Mouse (Mus musculus) T-helper 2 cell (primary cell): ENCODE results near the gene Adam12.

Experiments used
- in situ Hi-C: fragments of 300-600 bp; cut with MboI, MseI; formaldehyde crosslinking; loops from one replicate; pipeline ENCODE4 v1.15.1; 2025; ENCODE audit warnings: high pct_unique_total_duplicates

Gene Adam12

GRCm38 (mm10) chr7:134231378-134232346 lies at the start of gene Adam12:
Gene Adam12 (minus strand): TSS chr7:134232146.
- in situ Hi-C loops: no loop called here

- in situ Hi-C loops: no loop called here
These were observed 41.0 kb upstream of the Adam12 start for GRCm38 (mm10) chr7:134272956-134273355.

- in situ Hi-C loops: no loop called here
These were observed 40.5 kb upstream of the Adam12 start for GRCm38 (mm10) chr7:134272421-134272820.

DNA sequence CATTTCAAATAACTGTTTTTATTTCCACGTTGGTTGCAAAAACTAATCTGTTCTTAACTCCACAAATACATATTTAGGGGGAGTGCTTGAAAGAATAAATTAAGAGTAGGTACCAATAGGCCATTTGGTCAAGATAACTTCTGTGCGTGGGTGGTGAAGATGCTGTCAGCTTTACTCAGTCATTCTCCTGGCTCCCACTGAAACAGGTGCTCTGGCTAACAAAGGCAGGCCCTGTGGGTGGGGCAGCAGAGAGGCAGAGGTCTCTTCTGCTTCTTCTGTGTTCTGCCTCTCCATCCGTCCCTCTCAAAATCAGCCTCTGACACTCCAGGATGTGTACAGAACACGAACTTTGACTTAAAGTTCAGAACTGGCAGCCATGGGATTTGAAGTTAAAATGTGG lies 33.8 kb upstream of the Adam12 start:
- in situ Hi-C loops: no loop called here

DNA sequence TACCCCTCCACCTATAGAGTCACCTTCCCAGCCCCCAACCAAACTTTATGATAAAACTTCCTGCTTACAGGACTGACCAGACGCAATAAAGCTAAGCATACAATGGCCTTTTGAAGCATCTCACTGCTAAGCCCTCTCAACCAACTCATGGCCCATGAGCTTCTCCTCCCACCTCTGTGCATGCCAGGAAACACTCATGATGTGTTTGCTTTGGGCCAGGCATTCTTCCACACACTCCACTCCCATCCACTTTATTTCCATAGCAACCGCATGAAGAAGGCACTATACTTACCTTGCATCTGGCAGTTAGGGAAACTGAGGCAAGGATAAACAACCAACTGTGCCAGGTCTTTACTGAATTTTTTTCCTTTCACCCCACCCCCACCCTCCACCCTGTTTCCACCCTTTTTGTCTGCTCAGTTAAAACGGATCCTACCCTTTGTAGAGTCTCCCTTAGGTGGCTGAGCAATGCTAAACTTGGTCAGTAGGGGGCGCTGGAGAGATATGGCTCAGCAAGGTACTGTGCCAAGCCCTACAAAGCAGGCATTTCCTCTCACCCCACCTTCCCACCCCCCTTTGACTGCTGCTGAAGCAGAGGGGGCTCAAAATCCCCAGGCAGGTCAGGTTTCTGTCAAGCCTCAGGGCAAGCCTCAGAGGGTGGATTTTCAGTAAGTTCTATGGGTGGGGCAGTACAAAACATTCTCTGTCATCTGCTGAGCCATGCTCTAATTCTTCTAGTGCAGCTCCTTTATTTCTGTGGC lies 31.4 kb upstream of the Adam12 start:
- in situ Hi-C loops: no loop called here

DNA sequence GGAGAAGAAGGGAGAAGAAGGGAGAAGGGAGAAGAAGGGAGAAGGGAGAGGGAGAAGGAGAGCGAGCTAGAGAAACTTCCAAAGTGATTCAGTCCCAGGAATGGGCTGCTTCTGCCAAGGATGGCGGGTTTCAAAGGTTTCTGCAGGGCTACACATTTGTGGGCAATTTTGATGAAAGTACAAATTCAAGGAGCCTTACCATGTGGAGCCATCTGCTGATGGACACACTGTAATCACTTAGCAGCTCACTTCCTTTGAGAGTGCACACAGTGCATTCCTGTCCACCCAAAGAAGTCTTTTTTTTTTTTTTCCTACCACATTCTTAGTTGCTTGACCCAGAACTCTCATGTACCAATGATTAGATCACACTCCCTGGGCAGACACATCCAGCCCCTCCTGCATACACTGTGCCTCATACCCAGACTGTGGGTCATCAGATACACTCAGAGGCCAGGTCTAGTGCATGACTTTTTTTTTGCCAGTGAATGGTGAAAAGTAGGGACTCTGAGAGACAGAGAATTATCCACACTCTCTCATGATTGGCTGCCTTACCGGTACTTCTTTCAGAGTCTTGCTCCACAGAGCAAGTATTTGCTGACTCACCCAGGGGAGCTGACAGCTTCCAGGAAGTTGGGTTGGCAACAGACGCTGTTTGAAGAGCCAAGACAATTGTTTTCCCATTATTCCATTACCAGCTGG lies 29.2 kb upstream of the Adam12 start:
- in situ Hi-C loops: no loop called here

GRCm38 (mm10) chr7:134250273-134250870 lies 18.4 kb upstream of the Adam12 start:
- in situ Hi-C loops: no loop called here

GRCm38 (mm10) chr7:134248041-134248440 lies 16.1 kb upstream of the Adam12 start:
- in situ Hi-C loops: no loop called here

DNA sequence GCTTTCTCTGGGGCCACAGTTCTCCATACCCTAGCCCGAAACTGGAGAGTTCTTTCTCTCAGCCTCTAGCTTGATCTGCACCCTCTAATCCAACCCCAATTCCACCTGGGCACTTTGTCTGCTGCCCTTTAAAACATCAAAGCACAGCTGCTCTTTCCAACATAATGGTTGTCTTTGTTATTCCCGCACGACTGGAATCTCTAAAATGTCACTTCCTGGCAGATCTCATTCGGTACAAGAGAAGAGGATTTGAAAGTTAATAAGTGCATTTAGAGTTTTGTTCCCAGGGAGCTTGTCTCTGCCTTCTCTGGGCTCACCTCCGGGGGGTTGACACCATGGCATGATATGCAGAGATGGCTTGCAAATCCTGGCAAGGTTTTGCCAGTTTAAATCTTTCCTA lies 14.7 kb upstream of the Adam12 start:
- in situ Hi-C loops: no loop called here

- in situ Hi-C loops: no loop called here
These were observed 10.8 kb upstream of the Adam12 start for GRCm38 (mm10) chr7:134242773-134243172.

DNA sequence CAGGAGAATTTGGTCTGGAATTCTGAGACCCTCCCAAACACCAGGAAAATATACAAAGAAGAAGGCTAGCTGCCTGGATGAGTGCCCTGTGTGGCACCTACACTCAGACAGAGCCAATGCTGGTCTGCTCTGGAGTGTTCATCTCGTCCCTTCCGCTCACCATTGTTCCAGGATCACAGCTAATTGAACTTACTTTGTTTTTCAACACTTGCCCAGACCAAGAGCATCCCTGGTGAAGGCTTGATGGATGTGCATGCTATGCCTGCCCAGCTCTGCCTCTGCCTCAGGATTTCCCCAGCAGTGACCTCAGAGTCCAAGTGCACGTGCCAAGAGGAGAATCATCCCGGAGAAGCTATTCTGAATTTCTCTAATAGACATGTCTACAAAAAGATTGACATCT lies 9.3 kb upstream of the Adam12 start:
- in situ Hi-C loops: no loop called here

GRCm38 (mm10) chr7:134240579-134240978 lies 8.6 kb upstream of the Adam12 start:
- in situ Hi-C loops: no loop called here

- in situ Hi-C loops: no loop called here
These were observed 6.9 kb upstream of the Adam12 start for GRCm38 (mm10) chr7:134238863-134239262.

DNA sequence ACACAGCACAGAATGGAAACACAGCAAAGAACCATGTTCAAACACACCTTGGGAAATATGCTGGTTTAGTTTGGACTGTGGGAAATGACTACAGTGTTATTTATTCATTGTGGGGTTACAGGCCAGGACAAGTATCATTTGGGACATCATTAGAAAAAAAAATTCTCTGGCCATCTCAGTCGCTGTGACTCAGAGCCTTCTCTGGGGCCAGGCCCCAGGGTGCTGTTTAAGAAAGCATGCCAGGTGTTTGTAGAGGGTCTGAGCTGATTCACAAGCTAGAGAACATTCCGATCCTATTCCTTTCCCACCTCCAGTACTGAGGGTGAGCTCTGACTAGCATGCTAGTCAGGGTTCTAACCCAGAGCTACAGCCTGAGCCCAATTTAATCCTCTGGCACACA lies 5.4 kb upstream of the Adam12 start:
- in situ Hi-C loops: no loop called here

- in situ Hi-C loops: no loop called here
These were observed 4.8 kb upstream of the Adam12 start for GRCm38 (mm10) chr7:134236727-134237126.

DNA sequence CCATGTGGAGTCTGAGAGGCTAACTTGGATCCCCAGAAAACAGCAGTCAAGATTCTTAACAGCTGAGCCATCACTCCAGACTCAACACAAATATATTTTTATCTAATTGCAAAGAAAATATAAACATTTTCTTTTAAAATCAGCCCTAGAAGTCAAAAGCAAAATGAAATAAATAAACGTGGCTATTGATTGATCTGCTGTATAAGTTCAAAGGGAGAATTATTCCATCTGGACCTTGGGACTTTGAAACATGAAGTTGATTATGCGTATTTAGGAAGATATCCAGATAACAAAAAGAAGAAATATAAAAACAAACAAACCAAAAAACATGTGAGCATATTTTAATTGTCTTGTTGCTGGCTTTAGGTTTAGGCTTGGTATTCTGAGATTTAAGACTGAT lies 3.6 kb upstream of the Adam12 start:
- in situ Hi-C loops: no loop called here

DNA sequence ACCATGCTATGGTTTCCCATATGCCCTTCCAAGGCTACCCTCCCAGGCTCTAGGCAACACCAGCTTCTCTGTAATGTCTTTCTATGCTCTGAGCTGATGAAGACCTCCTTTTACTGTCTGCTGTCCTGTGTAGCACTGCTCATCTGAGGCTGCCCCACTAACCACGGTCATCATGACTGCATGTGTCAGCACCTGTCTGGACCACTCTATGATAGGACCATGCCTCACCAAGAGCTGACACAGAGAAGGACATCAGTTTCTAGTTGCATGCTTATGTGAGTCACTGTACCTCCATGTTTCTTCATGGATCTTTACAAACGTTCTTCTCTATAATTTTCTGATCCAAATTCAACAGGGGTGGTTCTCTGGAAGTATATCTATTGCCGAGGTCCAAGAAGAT lies 1.2 kb downstream of the Adam12 start:
- in situ Hi-C loops: no loop called here

DNA sequence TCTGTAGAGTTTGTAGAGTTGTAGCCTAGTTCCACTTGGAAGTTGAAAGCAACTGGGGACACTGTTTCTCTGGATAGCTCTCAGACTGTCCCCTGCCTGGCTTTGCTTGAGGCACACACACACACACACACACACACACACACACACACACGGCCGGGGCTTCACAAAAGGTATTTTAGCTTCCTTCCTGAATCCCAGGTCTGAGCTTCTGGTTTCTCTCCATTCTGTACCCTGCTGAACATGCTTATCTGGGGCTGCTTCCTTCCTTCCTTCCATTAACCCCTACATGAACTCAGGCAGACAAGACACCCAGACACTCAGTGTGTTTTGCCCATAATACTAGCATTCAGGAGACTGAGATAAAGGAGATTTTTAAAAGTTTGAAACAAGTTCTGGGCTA lies 2.0 kb downstream of the Adam12 start:
- in situ Hi-C loops: no loop called here

GRCm38 (mm10) chr7:134227773-134228455 lies 4.0 kb downstream of the Adam12 start:
- in situ Hi-C loops: no loop called here

DNA sequence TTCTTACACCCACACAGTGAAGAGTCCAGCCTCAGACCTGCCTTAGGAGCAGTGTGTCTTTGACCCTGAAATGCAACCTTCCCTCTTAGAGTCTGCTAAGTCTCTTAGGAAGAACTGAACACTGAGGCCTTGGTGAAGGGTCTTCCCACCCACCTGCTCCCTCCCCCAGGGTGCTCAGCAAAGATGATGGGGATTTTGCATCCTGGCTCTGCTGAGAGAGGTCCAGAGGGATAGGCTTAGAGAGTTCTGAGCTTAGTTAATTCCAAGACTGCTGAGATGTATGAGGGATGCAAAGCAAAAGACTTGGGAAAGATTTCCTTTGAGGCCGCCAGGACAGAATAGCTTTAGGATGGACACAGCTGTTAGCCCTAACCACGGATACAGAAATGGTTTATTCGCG lies 4.8 kb downstream of the Adam12 start:
- in situ Hi-C loops: no loop called here

DNA sequence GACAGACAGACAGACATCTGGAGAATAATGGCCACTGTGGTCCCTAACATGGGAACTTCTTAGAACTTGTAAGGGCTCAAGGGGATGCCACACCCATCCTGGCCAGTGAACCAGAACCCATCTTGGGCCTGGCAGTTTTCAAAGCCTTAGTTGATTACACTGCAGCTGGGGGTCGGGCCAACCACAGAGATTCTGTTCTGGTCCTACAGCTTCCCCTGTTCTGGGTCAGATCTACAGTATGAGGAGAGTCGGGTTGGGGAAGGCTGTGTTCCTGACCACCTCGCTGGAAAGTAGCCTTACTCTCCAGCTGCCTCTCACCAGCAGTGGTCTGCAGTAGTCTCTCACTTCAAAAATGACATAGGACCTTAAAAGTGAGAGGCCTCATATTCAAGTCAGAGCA lies 5.7 kb downstream of the Adam12 start:
- in situ Hi-C loops: no loop called here
